8 mouse cellular contexts compared by ENCODE assay signal in genomic region chr1:167308261-167309054, GRCm38 (mm10). TPM values are rescaled to one million over a fixed set of nuclear protein-coding genes. Genes with fewer than 3 reads are reported as not detected.
DNase-seq lines count a peak whose midpoint lies in the region; ATAC-seq and TF ChIP-seq lines count a peak whose summit lies in the region.

Gene Tmco1 (plus strand): TSS chr1:167308378.

- H3K4me2 ChIP-seq in lung, postnatal 0 days (replicated peaks; ENCODE audit: low read depth, low read length), result peak within 1 kb of the TSS; percentile 94

- peaks cover 23% of the 10 kb centered on the region for H3K4me1 ChIP-seq in hindbrain, embryonic 10.5 days (replicated peaks)
- peaks cover 3% of the 10 kb centered on the region; the same call in 1 of the 2 replicates for H3K4me1 ChIP-seq in lung, postnatal 0 days (ENCODE audit: insufficient read depth, low read depth, low read length)

- peak; percentile 72 for TF ChIP-seq EP300 in lung, postnatal 0 days (IDR thresholded peaks at IDR 0.05)

- no peaks in the 10 kb centered on the region for H3K27me3 ChIP-seq in hindbrain, embryonic 10.5 days (ENCODE audit: insufficient read depth, poor library complexity, severe bottlenecking)
- no peaks in the 10 kb centered on the region for H3K27me3 ChIP-seq in lung, postnatal 0 days (replicated peaks; ENCODE audit: insufficient read depth, low read length)

- peak within 1 kb of the TSS; percentile 94 for H3K27ac ChIP-seq in hindbrain, embryonic 10.5 days
- H3K27ac ChIP-seq in lung, postnatal 0 days (ENCODE audit: low read length), result peak within 1 kb of the TSS; percentile 91

- under 1% methylated on average over 82 of the region's 82 CpGs for WGBS in hindbrain, embryonic 10.5 days
- 2% methylated on average over 67 of the region's 82 CpGs for WGBS in lung, postnatal 0 days

- peak; percentile 99 for ATAC-seq in frontal cortex, adult (ENCODE audit: low TSS enrichment)
- peak; percentile 98 for ATAC-seq in lung, postnatal 0 days

- H3K36me3 ChIP-seq in hindbrain, embryonic 10.5 days, result peaks cover 26% of the 10 kb centered on the region
- H3K36me3 ChIP-seq in lung, postnatal 0 days (ENCODE audit: insufficient read depth, low read length), result no peaks in the 10 kb centered on the region

- peak within 1 kb of the TSS; percentile 95 for H3K9ac ChIP-seq in lung, postnatal 0 days (replicated peaks; ENCODE audit: low read depth)

- H3K9me3 ChIP-seq in hindbrain, embryonic 10.5 days, result no peaks in the 10 kb centered on the region
- no peaks in the 10 kb centered on the region for H3K9me3 ChIP-seq in lung, postnatal 0 days (ENCODE audit: low read length)

- peak within 1 kb of the TSS; percentile 77 for H3K4me3 ChIP-seq in hindbrain, embryonic 10.5 days
- H3K4me3 ChIP-seq in lung, postnatal 0 days (ENCODE audit: low read depth, low read length), result peak within 1 kb of the TSS; percentile 87

- TF ChIP-seq CTCF in lung, postnatal 0 days (IDR thresholded peaks at IDR 0.05), result peak; percentile 27; the same call in 1 of the 2 replicates

- peak; percentile 87 for DNase-seq in MEL-GATA-1-ER (ENCODE audit: extremely low read depth, low read depth)
- DNase-seq in cerebellum, adult 8-10 months, result peak; percentile 98
- DNase-seq in hindbrain, embryonic 10.5 days (ENCODE audit: low spot score), result peak; percentile 98
- peak; percentile 97 for DNase-seq in layer of hippocampus, adult 9-11 months
- DNase-seq in lung, postnatal 0 days (ENCODE audit: low spot score), result peak; percentile 99
- DNase-seq in ovary, postnatal 14 days (ENCODE audit: low spot score), result peak; percentile 97
- peak; percentile 99 for DNase-seq in thymus, postnatal 14 days

RNA-seq across cellular contexts. Expression of gene Tmco1, which starts in this region (rescaled TPM):
- polyA plus RNA-seq in hindbrain, embryonic 10.5 days (2016; fragmentation: Nextera tagmentation; extraction: Ambion mirVana), result 76.3 and 78.3 TPM in 2 replicates
- 94.7 and 99.7 TPM in 2 replicates for polyA plus RNA-seq in lung, postnatal 0 days (2015; fragmentation: Nextera tagmentation; extraction: Ambion mirVana)

Comparison
In these comparisons a context has a peak if more than half of its experiments do, and no peak if none do; other contexts are left out.
1. Peak in every context shown above with its lines: DNase-seq, ATAC-seq, H3K4me3 ChIP-seq and H3K27ac ChIP-seq.